Mouse (Mus musculus) left cerebral cortex, adult 6 months (tissue): ENCODE results near the gene Abraxas2. TPM values are rescaled to one million over a fixed set of nuclear protein-coding genes. Genes with fewer than 3 reads are reported as not detected.

Experiments
- long read RNA-seq, 2 experiments: library from polyadenylated mRNA; unstranded; transcript quantifications; one replicate each; pipeline ENCODE4 v2.0.0; 2019 to 2020
- polyA plus RNA-seq: library from polyadenylated mRNA; unstranded; fragments of <200 nt; fragmentation: Nextera tagmentation; gene quantifications from 2 replicates; pipeline ENCODE4 v1.2.3, GENCODE M21; 2021

The Abraxas2 gene
- 29.7 and 46.4 TPM in 2 replicates for polyA plus RNA-seq
- long read RNA-seq, experiment 1, transcript Abraxas2-201 (9 exons, 2,892 nt), result major isoform, 135 of 165 reads
- long read RNA-seq, experiment 1, transcript Abraxas2-203 (9 exons, 2,827 nt), result minor isoform, 5 of 165 reads
- long read RNA-seq, experiment 1, partial matches to known transcripts, result 10 of 165 reads
- long read RNA-seq, experiment 1, other reads (novel, unspliced or antisense), result 8 of 165 reads
- long read RNA-seq, experiment 2, transcript Abraxas2-201 (9 exons, 2,892 nt), result minor isoform, 8 of 39 reads
- long read RNA-seq, experiment 2, transcript Abraxas2-202 (8 exons, 1,224 nt), result major isoform, 19 of 39 reads
- long read RNA-seq, experiment 2, partial matches to known transcripts, result 5 of 39 reads
- long read RNA-seq, experiment 2, other reads (novel, unspliced or antisense), result 5 of 39 reads

GRCm38 (mm10) chr7:132859042-132859958 lies at the start of gene Abraxas2:
Gene Abraxas2 (plus strand): TSS chr7:132859225.

GRCm38 (mm10) chr7:132813416-132814088 lies 45.5 kb upstream of the Abraxas2 start, which contains the start of gene Fam53b:
Gene Fam53b (minus strand): TSS chr7:132813886.

GRCm38 (mm10) chr7:132852173-132852844 lies 6.7 kb upstream of the Abraxas2 start, which contains the start of gene Eef1akmt2:
Gene Eef1akmt2 (minus strand): TSS chr7:132852673.

GRCm38 (mm10) chr7:132930850-132931559 lies 72.0 kb downstream of the Abraxas2 start, which contains the start of gene Zranb1:
Gene Zranb1 (plus strand): TSS chr7:132931142.

Other genes with a start within 250 kb of the Abraxas2 start
- 18.6 and 19.7 TPM in 2 replicates for gene Lhpp, start 248.6 kb upstream of the Abraxas2 start, polyA plus RNA-seq
- gene Fam53b, start 45.3 kb upstream of the Abraxas2 start, polyA plus RNA-seq, result 14.0 and 17.5 TPM in 2 replicates
- 47.6 and 51.8 TPM in 2 replicates for gene Eef1akmt2, start 6.6 kb upstream of the Abraxas2 start, polyA plus RNA-seq
- 7.4 and 9.2 TPM in 2 replicates for gene Zranb1, start 71.9 kb downstream of the Abraxas2 start, polyA plus RNA-seq